Mouse (Mus musculus): ENCODE measurements around the gene Adprhl1.

Gene Adprhl1

DNA sequence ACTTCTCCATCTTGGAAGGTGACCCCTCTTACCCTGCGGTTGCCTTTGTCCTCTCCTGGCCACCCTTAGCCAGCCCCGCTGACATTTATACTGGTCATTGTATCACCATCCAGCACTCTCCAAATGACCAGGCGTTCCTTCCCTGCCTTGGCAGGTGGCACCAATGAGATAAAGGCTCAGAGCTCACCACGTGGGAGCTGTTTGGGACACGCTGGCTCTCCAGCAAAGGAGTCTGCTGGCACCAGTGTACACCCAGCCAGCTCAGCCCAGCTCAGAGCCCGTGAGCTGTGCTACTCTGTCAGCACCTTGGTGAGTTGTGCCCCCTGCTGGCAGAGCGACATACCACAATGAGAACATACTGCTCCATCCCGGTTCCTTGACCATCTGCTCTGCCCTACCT lies at the start of gene Adprhl1:
Gene Adprhl1 (minus strand): TSS at position 144 of the 400 bp plus-strand sequence.
- DNase-seq, result peak; percentile 98

DNA sequence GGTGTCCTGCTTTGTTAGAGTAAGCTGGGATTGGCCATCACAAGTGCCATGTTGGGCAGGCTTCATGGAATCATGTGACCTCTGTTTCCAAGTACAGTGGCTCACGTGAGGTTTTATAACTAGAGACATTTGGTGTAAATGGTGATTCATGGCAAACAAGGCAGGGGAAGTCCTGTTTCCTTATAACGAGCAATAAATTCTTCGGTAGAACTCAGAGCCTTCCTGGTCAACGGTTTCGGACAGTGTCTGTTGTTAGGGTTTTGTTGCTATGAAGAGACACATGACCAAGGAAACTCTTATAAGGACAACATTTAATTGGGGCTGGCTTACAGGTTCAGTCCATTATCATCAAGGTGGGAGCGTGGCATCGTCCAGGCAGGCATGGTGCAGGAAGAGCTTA lies 47.1 kb upstream of the Adprhl1 start:
- DNase-seq, result no peak

DNA sequence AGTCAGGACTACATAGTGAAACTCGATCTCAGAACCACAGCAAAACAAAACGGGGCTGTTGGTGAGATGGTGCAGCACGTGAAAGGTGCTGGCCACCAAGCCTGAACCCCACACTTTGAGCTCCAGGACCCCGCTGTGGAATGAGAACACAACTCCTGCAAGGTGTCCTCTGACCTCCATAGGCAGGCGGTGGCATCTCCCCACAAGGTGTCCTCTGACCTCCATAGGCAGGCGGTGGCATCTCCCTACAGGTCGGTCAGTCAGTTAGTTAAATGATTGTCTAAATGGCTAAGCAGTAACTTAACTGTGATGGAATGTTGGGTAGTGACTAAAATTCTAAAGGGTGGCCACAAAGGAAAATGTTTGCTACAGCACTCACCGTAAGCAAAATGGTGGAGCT lies 45.6 kb upstream of the Adprhl1 start:
- no peak for DNase-seq

DNA sequence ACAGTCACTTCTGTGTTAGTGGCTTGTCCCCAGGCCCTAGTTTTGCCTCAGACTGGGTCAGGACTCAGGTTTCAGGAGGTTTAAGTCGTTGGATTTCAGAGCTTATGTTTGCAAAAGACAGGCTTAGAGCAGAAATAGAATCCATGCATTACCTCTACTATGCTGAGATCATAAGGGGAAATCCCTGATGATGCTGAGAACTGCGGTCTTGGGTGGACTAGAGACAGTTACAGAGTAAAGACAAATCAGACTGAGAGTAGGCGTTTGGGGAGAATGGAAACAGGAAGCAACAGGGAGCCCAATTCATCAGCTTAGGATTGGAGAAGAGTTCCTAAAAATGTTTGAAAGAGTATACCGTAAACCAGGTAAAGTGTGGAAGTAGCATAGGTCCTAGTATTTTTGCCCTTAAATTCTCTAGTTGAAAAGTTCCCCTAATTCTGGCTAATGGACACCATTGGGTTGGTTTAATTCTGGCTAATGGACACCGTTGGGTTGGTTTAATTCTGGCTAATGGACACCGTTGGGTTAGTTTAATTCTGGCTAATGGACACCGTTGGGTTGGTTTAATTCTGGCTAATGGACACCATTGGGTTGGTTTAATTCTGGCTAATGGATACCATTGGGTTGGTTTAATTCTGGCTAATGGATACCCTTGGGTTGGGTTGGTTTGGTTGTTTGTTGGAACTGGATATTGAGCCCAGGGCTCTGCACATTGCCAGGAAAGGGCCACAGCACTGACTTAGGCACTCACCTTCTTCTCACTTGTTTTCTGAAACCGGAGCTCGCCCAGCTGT lies 39.9 kb upstream of the Adprhl1 start:
- no peak for DNase-seq

DNA sequence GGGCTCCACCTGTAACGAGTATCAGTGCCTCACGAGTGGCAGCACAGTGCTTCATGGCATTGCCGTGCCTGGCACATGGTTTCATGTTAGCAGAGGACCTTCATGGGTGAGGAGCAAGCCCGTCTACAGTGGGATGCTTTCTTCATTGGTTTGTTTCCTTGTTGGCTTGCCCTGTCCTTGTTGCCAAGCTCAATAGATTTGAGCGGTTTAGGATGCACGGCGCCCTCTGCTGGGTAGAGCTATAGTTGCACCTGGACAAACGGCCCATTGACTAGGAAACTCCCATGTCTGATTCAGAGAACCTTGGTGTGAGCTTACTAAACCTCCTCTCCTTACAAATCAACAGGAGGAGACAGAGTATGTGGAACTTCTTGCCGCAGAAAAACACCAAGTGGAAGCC lies 38.4 kb upstream of the Adprhl1 start:
- DNase-seq, result peak; percentile 95

DNA sequence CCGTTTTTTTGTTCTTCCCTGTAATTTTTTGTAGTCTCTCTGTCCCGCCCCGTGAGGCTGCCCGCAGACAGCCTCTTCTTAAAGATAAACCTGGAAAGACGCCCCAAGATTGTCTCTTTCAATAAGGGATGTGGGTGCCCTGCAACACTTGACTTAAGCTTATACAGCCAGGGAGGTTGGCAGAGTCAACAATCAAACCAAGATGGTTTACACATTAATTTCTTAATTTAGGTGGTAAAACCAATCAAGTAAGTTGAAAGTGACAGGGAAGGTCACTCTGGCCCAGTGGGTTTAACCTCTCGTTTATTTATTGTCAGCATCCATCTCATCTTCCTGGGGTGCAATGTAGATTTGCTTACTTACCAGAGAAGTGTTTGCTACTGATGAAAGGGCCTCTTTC lies 34.7 kb upstream of the Adprhl1 start:
- no peak for DNase-seq

DNA sequence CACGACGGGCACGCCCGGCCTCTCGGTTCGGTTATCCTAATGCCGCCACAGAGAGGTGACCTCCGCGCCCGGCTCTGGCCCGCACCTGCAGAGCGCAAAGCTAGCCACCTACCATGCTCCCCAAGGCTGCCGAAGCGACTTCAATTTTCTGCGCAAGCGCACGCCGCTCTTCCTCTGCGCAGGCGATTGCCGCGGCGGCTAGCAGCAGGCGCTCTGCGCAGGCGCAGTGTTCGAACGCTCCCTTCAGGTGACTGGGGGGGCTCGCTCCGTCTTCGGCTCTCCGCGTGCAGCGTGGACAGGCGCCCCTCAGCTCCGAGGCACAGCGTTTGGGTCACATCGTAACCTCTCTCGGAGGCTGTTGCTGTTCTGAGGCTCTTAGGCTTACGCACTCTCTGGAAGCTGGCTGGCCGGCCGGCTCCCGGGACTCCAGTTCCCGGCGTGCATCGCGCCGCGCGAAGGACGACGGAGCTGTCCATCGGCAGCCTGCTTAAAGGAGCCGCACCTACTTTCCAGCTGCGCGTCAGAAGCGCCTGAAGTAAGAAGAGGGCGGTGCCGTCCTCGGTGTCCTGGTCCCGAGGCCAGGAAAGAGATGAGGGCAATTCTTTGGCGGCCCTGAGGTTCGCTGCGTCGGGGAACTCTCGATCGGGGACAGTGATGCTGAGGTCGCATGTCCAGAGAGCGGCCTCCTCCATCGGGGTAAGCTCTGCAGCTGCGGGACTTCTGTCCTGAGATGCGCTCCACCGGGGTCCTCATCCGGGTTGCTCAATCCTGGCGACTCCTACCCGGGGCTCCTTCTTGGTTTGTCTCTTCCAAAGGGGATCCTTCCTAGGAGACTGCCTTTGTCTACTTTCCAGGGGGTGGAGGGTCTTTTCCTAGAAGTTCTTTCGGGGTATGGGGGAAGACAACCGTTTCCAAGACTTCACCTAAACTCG lies 34.0 kb upstream of the Adprhl1 start, which contains the start of the genes Dcun1d2 and Tmco3:
Gene Dcun1d2 (minus strand): TSS at position 440 of the 932 bp plus-strand sequence.
Gene Tmco3 (plus strand): TSS at position 499 of the 932 bp plus-strand sequence.
- peak; percentile 99 for DNase-seq

DNA sequence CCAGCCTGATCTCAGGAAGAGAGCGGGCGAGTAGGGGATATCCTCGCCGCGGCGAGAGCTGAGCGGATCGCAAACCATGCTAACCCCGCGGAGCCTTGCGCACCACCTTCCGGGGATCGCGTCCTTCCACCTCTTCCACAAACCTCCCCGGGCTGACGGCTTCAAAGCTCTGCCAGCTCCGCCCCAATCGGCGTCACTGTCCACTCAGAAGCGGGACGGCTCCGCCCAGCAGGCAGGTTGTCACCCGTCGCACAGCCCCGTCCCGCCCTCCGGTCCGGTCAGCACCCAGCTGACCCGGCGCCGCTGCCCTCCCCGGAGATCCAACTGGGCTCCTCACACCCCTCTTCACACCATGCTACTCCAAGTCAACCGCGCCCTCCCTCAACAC lies 33.3 kb upstream of the Adprhl1 start:
- DNase-seq, result peak; percentile 99

DNA sequence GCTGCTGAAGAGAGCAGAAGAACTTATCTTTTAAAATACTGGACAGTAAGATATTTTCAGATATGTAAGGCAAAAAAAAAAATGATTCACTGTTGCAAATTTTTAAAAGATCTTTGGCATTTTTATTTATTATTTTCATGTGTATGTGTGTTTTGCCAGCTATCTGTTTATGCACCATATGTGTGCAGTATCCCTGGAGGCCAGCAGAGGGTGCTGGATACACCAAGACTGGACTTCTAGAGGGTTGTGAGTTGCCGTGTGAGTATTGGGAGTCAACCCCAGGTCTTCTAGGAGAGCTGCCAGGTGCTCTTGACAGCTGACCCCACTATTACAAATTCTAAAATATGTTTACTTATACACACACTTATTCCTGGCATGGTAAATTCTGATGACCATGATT lies 29.2 kb upstream of the Adprhl1 start:
- DNase-seq, result no peak

DNA sequence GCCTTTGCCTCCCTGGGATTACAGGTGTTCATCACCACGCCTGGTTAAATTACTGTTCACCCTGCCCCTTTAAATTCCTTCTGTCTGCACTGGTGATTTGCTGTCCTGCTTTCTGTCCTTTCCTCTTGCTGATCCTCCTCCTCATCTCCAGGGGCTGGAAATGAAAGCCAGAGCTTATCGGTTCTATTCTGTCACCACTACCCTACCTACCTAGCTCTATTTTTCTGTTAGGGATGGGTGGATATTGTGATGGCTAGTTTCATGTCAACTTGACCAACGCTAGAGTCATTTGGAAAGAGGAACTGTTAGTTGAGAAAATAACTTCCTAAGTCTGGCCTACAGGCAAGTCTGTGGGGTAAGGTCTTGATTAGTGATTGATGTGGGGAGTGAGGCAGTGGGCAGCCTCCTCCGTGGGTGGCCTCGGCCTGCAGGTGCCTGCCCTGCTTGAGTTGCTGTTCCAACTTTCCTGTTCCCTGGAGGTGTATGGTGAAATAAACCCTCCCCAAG lies 23.0 kb upstream of the Adprhl1 start:
- DNase-seq, result no peak

DNA sequence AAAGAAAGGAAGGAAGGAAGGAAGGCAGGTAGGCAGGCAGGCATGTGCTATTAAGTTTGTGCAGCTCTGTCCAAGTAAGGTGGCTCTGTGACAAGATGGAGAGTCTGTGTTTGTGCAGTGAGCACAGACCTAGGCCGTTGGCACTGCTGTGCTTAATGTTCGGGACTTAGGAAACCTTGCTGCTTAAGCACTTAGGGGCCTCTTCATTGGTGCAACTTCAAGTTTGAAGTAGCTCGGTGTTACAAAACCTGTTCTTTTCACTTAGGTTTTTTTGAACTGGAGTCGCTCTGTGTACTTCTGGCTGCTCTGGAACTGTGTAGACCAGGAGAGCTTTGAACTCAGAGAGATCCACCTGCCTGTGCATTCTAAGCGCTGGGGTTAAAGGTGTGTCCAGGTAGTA lies 18.9 kb upstream of the Adprhl1 start:
- DNase-seq, result no peak

DNA sequence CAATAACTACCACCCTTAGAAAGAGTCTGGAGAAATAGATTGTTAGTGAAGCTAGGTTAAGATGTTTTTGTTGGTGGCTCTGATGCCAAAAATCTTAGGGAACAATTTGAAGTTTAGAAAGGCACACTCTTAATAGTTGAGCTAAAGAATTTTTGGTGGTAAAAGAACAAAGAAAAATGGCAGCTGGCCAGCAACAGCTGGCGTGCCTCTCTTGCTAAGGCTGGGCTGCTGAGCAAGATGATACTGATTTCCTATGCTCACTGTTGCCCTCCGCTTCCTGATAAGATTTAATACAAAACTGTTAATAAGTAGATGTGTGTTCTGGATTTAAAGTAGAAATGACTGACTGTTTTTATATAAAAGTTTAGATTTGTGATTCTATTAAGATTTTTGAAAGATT lies 13.6 kb upstream of the Adprhl1 start:
- DNase-seq, result no peak

DNA sequence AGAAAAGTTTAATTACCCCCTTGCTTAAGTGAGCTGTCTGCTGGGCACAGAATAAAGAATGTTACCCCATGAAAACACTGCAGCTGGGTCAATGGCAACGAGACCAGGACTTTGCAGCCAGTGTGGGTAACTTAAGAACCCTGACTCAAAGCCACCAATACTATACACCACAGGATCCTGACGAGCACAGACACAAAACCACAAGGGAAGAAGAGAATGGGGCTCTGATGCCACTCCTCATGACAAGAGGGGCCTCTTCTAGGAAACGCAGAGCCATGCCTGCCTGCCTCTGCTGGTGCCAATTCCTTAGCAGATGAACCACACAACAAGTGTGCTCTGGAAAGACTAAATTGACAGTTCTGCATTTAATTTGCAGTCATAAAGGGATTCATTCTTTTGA lies 9.4 kb upstream of the Adprhl1 start:
- DNase-seq, result no peak

DNA sequence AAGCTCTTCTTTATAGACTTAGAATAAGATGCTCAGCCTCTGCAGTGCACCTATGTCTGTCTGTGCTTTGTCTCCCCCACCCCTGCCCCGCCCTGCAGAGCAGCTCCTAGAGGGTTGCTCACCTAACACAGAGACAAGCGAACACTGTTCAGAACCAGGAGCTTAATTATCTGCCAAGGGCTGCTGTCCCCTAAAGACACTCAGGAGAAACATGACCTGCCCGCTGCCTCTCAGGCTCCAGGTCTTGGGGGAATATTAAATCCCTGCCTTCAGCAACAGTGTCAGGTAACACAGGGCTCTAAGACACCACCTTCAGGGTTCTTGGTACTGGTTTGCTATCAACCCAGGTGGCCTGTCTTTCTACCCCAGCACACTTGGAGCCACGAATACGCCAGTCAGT lies 549 bp downstream of the Adprhl1 start:
- DNase-seq, result no peak

DNA sequence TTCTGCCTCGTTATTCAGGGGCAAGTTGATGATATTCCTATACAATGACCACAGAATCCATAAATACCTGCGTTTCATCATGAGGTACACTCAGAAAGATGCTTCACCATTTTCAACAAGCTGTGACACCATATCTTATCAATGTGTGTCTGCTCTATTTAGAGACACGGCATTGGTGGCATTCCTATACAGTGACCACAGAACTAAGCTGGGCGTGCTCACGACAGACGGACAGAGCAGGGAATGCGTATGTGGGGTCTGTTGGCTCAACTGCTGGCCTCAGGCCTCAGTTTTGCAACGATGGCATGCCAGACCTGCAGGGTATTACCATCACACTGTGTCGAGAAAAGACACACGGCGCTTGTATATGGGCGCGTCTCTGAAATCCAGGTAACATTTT lies 1.1 kb downstream of the Adprhl1 start:
- DNase-seq, result peak; percentile 94

DNA sequence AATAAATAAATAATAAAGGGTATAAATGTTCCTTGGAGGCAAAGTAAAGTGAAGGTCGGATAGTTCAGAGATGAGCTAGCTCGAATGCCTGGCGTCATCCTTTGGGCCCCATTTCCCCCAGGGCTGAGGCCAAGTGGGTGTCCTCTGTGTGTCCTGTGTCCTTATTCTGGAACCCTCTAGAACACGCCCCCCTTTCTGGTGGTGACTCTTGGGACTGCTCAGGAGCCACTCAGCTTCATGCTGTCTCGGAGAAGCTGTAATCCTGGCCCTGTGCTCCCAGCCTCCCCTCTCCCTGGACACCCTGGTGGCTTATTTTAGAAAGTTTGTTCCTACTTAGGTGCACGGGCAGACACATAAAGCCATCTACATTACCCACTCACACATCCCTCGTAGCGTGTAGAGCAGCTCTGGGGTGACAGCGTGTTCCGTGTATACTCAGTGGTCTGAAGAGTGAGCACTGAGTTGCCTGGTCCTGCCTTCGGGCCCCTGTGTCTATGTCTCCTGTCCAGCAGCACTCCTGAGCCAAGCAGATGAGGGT lies 9.6 kb downstream of the Adprhl1 start:
- peak; percentile 90 for DNase-seq

DNA sequence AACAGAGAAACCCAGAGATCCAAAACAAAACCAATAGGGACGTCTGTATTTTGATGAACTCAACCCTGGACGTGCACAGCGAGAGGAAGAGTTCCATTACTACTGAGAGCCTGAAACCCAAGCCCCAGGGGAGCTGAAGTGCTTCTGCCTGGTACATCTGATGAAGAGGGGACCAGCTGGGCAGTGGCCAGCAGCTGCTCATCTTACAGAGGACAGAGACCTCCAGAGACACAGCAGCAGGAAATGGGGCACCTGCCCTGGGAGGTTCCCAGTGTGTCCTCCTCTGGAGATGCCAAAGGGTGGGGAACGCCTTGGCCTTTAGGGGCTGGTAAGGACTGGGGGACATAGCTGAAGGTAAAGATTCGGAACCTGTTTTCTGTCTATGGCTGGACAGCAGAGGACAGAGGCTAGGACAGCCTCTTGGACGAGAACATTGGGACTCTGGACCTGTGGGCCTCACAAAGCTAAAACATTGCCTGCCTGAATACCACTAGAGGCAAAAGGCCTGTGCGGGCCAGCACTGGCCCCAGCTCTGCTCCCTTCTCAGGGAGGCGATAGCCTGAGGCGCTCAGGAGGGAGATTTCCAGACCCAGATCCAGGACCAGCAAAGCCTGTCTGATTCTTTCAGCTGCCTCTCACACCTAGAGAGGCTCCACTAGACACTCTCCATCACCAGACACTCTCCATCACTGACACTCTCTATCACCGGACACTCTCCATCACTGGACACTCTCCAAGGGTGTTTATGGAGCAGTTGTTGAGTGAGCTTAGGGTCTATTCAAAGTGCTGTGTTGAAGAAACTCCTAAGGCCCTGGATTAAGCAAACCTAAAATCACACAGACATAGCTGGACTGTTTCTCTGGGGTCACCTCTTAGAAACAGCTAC lies 10.7 kb downstream of the Adprhl1 start:
- peak; percentile 89 for DNase-seq

DNA sequence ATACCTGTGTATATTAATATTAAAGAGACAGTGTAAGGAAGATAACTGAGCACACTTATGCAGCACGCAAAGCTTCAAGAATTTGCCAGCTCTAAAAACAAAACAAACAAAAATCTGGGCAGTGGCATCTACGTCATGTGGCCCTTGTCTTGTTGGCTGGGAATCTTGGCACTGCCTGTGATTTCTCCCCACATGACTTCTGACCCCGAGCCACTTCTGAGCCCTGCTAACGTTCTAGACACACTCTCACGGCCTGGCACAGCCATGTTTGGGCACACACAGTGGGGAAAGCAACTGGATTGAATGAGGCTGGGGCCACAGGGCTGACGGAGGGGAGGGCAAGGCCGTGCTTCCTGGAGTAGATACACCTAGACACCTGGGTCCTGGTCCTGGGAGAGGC lies 13.3 kb downstream of the Adprhl1 start:
- DNase-seq, result peak; percentile 96

DNA sequence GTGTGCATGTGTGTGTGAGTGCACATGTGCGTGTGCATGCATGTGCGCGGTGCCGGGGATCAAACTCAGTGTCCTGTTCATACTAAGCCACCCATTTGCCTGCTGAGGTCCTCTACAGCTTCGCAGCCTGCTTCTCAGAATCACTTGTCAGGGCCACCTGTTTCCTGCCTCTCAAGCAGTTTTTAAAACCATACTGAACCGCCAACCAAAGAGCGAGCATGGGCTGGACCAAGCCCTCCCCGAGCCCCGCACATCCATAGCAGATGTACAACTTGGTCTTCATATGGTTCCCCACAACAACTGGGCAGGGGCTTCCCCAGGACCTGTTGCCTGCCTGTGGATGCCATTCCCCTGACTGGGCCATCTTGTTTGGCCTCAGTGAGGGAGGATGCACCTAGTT lies 13.9 kb downstream of the Adprhl1 start:
- peak; percentile 87 for DNase-seq

DNA sequence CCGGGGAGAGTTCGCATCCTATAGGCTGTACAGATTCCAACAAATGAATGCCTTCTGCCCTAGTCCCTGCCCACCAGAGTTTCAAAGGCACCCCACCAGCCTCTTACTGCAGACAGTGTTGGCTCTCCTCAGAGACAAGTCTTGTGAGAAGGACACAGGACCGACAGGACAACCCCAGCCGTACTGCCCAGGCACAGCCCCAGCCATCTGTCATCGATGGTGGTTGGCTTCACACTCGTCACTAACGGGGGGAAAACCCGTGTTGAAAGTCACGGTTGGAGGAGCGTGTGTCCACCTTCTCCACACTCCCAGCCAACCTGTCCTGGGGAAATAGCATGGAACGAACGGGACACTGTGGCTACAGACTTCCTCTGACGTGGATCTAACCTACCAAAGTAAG lies 19.2 kb downstream of the Adprhl1 start:
- DNase-seq, result peak; percentile 93

DNA sequence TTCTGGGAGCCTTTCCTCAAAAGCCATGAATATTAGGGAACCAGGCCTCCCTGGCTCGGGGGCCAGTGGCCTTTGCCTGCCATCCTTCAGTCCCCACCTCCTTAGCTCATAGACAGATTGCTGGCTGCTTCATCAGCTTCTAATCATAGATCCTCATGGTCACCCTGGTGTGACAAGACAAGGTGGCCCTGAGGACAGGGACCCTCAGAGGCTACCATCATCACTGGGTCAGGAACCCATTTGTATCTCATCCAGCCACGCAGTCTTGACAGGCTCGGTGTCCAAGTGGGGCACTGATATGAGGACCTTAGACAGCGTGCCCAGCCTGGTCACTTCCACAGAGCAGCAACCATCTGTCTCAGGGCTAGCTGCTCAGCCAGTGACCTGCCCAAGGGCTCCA lies 23.5 kb downstream of the Adprhl1 start:
- DNase-seq, result peak; percentile 98

DNA sequence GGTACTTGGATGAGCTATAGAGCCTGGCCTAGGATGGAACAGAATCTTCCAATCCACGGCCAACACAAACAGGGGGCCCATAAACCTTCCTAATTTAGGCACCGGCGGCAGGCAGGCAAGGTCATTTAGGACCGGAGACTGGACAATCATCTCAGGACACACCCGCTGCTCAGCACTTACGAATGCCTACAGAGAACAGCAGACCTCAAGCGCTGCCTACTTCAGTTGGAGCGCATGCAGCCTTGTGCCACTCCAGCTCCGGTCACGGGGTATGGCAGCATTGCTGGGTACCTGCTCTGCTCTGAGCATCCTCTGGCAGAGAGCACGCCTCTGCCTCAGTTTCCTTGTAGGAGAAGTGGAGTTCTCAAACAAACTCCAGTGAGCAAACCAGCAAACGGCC lies 24.2 kb downstream of the Adprhl1 start:
- DNase-seq, result peak; percentile 96
